Mouse (Mus musculus) midbrain, embryonic 10.5 days (tissue): ENCODE results near the gene Iqcn. TPM values are rescaled to one million over a fixed set of nuclear protein-coding genes. Genes with fewer than 3 reads are reported as not detected.

Experiments
- DNase-seq: peaks from one replicate; pipeline ENCODE4 v3.0.0-alpha.2; 2017; ENCODE audit warnings: low spot score
- H3K27ac ChIP-seq: fragments of 300-500 bp; sonication (generic); replicated peaks from 2 replicates; pipeline ENCODE4 v1.5.1; 2016; ENCODE audit warnings: mild to moderate bottlenecking
- H3K27me3 ChIP-seq: fragments of 300-500 bp; sonication (generic); 2 replicates; pipeline ENCODE4 v1.6.1; 2016; ENCODE audit warnings: low read depth, mild to moderate bottlenecking; ENCODE audit not compliant: poor library complexity, severe bottlenecking
- H3K36me3 ChIP-seq: fragments of 300-500 bp; sonication (generic); 2 replicates; pipeline ENCODE4 v1.6.1; 2016; ENCODE audit warnings: mild to moderate bottlenecking, moderate library complexity
- H3K4me1 ChIP-seq: fragments of 300-500 bp; sonication (generic); 2 replicates; pipeline ENCODE4 v1.6.1; 2016
- H3K4me3 ChIP-seq: fragments of 300-500 bp; sonication (generic); 2 replicates; pipeline ENCODE4 v1.5.1; 2016; ENCODE audit warnings: mild to moderate bottlenecking, moderate library complexity
- H3K9me3 ChIP-seq: fragments of 300-500 bp; sonication (generic); replicated peaks from 2 replicates; pipeline ENCODE4 v1.6.1; 2016; ENCODE audit warnings: mild to moderate bottlenecking
- WGBS: fragments of 180-500 bp; shearing (Covaris S2); methylation state at CpG from one replicate; pipeline ENCODE4 v1.1.7; 2016; 5-methylcytosine and 5-hydroxymethylcytosine counted together
- polyA plus RNA-seq: library from polyadenylated mRNA; unstranded; fragments of >200 nt; fragmentation: Nextera tagmentation; extraction: Ambion mirVana; gene quantifications from 2 replicates; pipeline ENCODE4 v1.2.1, GENCODE M21; 2016

Iqcn gene
- polyA plus RNA-seq, 1 experiment from 2014 or later: not detected

DNA sequence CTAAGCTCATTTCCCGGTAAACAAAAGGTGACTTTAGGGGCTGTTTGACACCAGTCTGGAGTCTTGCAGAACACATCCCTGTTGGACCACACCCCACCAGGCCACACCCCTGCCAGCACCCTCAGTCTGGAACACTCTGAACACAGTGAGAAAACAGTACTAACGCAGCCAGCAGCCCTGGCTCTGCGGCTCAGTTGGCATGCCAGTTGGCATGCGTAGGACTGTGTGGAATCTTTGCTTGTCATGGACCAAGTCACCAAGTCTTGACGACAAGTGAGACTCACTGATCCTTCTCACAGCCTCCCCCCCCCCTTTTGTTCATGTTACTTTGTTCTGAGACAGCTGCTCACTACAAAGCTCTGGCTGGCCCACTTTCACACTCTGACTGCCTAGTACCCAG is 36.2 kb upstream of the Iqcn start:
- no peak for DNase-seq
- Histone ChIP-seq H3K9me3 (peaks cover 7% of the 10 kb centered on the region; the same call in 1 of the 2 replicates), H3K27me3 (no peaks in the 10 kb centered on the region), H3K4me1 (peaks cover 11% of the 10 kb centered on the region), H3K27ac (0 out of 2 replicates have a peak overlapping the region, but pooled peaks have one; percentile 23), H3K4me3 (no peak overlapping the region), H3K36me3 (no peaks in the 10 kb centered on the region)
- WGBS: 81% methylated on average over 5 of the region's 5 CpGs

DNA sequence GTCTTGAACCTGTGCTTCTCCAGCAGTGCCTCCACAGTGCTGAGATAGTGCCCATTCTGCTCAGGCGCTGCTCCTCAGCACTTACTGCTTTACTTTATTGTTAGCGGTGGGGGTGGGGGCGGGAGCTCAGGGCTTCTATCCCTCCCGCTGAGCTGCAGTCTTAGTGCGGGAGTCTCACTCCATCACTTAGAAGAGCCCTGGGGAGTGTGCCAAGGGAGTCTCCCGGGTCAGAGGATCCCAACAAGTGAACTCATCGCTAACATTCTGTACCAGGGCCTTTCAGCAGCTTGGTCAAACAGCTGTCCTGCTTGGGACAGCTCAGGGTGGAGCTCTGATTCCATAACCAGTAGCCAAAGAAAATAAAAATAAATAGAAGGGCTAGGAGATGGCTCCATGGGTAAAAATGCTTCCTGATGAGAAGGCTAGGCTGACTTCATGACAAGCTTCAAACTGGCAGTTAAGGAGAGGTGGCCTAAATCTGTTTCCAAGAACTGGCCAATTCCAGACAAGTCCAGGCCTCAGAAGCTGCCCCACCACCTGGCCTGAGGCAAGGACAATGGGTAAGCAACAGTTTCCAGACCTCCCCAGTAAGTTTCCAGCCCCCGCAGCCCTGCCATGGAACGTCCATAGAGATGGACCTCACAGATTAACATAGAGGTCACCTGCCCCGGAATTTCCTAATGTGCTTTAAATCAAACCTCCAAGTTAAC is 31.5 kb upstream of the Iqcn start:
- peak overlapping the region; percentile 98 for H3K27ac ChIP-seq
- no peak overlapping the region; the same call in 1 of the 2 replicates for H3K4me3 ChIP-seq
- peaks cover 7% of the 10 kb centered on the region; the same call in 1 of the 2 replicates for H3K9me3 ChIP-seq
- H3K4me1 ChIP-seq: peaks cover 26% of the 10 kb centered on the region
- H3K36me3 ChIP-seq: peaks cover 9% of the 10 kb centered on the region
- DNase-seq: no peak
- 54% methylated on average over 10 of the region's 10 CpGs for WGBS
- no peaks in the 10 kb centered on the region for H3K27me3 ChIP-seq

DNA sequence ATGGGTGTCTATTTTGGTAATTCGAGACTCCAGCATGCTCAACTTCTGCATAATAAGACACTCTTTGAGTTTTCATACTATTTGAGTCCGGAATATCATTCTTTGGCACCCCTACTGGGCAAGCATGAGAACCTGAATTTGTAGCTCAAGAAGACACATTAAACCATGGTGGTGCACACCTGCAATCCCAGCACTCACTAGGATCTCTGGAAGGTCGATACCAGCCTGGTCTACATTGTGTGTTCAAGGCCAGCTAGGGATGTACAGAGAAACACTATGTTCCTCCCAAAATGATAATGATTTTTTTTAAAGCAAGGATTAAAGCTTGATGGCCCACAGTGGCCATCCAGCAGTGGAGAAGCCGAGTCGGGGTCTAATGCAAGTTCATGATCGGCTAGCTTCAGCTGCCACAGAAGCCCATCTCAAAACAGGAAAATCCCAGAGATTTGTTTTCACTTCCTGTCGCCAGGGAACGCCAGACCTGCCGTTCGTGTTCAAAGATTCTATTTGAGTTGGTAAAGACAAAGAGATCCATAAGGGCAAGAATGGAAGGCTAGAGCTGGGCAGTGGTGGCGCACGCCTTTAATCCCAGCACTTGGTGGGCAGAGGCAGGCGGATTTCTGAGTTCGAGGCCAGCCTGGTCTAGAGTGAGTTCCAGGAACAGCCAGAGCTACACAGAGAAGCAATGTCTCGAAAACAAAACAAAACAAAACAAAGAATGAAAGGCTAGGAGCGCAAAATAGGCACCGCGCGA is 30.8 kb upstream of the Iqcn start:
- H3K9me3 ChIP-seq: peaks cover 7% of the 10 kb centered on the region; the same call in 1 of the 2 replicates
- peak overlapping the region; percentile 74 for H3K4me3 ChIP-seq
- no peak for DNase-seq
- no peaks in the 10 kb centered on the region for H3K27me3 ChIP-seq
- WGBS: 41% methylated on average over 19 of the region's 19 CpGs
- peak overlapping the region; percentile 98 for H3K27ac ChIP-seq
- peaks cover 23% of the 10 kb centered on the region for H3K4me1 ChIP-seq
- peaks cover 15% of the 10 kb centered on the region for H3K36me3 ChIP-seq

DNA sequence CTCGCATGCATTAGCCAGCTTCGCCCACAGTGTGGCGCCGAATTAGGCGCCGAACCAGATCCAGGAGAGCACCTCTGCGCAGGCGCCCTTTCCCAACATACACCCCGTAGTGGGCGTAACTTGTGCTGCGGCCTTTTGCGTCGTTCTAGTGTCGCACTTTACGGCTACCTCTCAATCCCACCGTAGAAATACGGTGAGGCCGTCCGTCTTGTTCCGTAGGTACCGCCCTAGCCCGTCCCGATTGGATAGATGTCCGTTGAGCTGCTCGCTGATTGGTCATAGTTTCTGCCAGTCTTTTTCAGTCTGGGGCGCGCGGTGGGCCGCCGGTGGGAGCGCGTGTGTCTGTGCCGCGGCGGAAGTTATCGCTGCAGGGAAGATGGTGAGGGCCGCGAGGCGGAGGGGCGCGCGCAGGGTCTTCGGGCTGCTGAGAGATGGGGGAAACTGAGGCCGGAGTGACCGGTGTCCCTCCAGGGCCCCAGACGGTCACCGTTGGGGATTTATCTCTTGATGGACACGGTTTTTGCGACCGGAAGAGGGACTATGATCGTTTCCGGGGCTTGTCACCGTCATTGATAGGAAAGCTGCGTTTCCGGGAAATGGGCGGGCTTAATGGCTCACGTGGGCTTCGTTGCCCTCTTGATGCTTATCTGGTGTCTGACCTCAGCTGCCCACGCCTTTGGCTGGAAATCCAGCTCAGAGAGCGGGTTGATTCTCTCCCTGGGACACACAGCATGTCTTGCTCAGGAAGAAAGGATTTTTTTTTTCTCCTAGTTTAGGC is 30.0 kb upstream of the Iqcn start, which contains the start of gene Lsm4:
Gene Lsm4 (plus strand): TSS at position 170 of the 778 bp plus-strand sequence.
- Histone ChIP-seq H3K36me3 (peaks cover 23% of the 10 kb centered on the region), H3K27me3 (no peaks in the 10 kb centered on the region), H3K27ac (peak within 1 kb of the TSS; percentile 98), H3K4me3 (peak within 1 kb of the TSS; percentile 74), H3K9me3 (peaks cover 2% of the 10 kb centered on the region; the same call in 1 of the 2 replicates), H3K4me1 (peaks cover 23% of the 10 kb centered on the region)
- under 1% methylated on average over 60 of the region's 60 CpGs for WGBS
- DNase-seq: peak; percentile 97

DNA sequence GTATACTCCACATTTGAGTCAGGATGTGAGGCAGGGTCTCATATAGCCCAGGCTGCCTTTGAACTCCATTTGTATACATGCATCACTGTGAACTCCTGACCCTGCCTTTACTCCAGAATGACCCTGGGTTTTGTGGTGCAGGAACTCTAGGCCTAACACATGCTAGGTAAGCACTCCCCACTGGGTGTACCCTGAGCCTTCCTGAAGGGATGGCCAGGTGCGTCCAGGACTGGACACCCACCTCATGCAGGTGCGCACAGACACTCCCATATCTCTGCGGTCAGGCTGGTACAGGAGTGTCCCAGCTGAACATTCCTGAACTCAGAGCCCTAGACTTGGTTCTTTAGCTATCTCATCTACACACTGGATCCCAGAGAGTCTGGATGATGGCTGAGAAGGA is 29.1 kb upstream of the Iqcn start:
- WGBS: 88% methylated on average over 3 of the region's 3 CpGs
- Histone ChIP-seq H3K27ac (peak overlapping the region; percentile 98), H3K4me3 (peak overlapping the region; percentile 74), H3K9me3 (no peaks in the 10 kb centered on the region), H3K4me1 (peaks cover 23% of the 10 kb centered on the region), H3K36me3 (peaks cover 31% of the 10 kb centered on the region), H3K27me3 (no peaks in the 10 kb centered on the region)
- DNase-seq: no peak

DNA sequence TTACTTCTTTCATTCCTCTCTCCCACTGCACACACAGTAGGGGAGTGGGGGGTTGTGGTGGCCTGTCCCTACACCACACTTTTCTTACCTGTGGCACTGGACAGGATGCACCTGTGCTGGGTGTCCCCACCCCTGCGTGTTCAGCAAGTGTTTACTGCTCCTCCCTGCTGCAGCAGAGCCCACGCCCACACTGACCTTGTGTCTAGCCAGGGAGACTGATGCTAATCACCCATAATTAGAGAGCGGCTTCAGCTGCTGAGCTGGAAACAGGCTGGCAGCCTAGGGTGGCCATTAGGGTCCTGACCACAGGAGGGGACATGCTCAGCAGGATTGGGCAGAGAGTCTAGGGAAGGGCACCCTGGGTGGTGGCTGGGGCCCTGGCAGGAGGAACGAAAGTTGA is 28.5 kb upstream of the Iqcn start:
- peaks cover 23% of the 10 kb centered on the region for H3K4me1 ChIP-seq
- H3K9me3 ChIP-seq: no peaks in the 10 kb centered on the region
- peaks cover 37% of the 10 kb centered on the region for H3K36me3 ChIP-seq
- peak overlapping the region; percentile 98; the same call in 1 of the 2 replicates for H3K27ac ChIP-seq
- DNase-seq: no peak
- H3K4me3 ChIP-seq: peak overlapping the region; percentile 74; the same call in 1 of the 2 replicates
- WGBS: 80% methylated on average over 4 of the region's 4 CpGs
- H3K27me3 ChIP-seq: no peaks in the 10 kb centered on the region

DNA sequence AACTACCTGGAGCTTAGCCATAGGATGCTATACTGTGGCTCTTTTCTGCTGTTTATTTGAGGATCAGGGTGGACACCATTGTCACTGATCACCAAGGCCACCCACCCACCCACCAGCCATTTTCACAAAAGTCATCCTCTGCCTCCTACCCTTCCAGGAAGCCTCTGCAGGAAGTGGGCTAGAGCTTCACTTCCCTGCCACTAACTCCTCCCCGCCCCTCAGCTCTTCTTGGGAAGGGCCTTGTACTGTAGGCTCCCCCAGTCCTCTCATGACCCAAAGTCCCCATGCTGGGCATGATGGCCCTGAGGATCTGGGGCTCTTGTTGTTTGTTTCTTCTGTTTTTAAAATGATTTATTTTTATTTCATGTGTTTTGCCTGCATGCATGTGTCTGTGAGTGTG is 27.9 kb upstream of the Iqcn start:
- Histone ChIP-seq H3K27ac (no peak overlapping the region), H3K9me3 (no peaks in the 10 kb centered on the region), H3K4me3 (no peak overlapping the region), H3K36me3 (peaks cover 43% of the 10 kb centered on the region), H3K27me3 (no peaks in the 10 kb centered on the region), H3K4me1 (peaks cover 23% of the 10 kb centered on the region)
- 91% methylated on average over 1 of the region's 1 CpGs for WGBS
- no peak for DNase-seq

DNA sequence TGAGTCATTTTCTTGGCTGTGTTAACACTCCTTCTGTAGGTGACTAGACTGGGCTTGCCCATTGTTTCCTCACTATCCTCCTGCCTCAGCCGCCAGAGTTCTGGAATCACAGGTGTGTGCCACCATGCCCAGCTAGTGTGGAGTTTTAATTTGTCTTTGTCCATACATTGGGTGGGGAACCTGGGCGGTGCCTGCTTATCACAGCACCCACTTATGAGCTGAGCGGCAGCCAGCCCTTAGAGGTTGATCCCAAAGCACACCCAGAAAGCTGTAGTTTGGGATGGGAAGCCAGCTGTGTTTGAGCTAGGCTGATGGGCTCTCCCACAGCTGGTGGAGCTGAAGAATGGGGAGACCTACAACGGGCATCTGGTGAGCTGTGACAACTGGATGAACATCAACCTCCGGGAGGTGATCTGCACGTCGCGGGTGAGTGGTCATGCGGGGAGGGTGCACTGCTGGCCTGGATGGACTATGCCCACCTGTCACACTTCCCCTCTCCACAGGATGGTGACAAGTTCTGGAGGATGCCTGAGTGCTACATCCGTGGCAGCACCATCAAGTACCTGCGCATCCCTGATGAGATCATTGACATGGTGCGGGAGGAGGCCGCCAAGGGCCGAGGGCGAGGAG is 25.7 kb upstream of the Iqcn start:
- peaks cover 45% of the 10 kb centered on the region for H3K36me3 ChIP-seq
- DNase-seq: no peak
- H3K4me1 ChIP-seq: peaks cover 30% of the 10 kb centered on the region
- no peaks in the 10 kb centered on the region for H3K27me3 ChIP-seq
- WGBS: 92% methylated on average over 15 of the region's 15 CpGs
- no peak overlapping the region for H3K27ac ChIP-seq
- H3K4me3 ChIP-seq: no peak overlapping the region
- H3K9me3 ChIP-seq: no peaks in the 10 kb centered on the region

DNA sequence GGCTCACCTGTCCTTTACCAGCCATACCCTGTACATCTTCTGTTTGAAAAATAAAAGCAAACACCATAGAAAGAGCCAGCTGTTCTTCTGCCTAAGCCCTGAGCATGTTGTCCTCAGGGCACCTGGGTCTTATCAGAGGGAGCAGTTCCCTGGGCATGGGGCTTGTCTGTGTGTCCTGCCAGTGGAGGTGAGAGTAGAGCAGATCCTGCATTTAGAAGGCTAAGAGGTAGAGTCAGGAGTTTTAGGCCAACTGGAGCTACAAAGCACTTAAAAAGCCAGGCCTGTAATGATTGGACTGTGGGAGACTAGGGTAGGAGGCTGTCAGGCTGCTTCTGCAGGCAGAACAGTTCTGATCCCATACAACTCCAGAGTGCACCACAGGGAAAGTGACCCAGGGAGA is 24.6 kb upstream of the Iqcn start:
- H3K4me1 ChIP-seq: peaks cover 28% of the 10 kb centered on the region
- peaks cover 45% of the 10 kb centered on the region for H3K36me3 ChIP-seq

DNA sequence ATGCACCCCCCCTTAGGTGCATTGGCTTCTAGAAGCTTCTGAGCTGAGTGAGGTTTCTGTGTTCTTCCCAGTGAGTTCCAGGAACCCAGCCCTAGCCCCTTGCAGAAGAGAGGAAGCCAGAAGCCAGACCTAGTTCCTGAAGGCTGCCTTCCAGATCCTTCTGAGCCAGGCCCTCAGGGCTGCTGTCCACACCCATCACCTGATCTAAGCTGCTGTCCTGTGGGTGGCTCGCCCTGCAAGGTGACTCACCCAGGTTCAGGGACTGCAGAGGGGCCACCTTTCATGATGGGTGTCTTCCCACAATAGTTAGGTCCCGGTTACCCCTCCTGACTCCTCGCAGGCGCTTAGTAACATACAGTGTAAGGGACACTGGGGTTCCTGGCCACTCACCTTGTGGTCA is 23.9 kb upstream of the Iqcn start:
- Histone ChIP-seq H3K4me3 (no peak overlapping the region), H3K36me3 (peaks cover 45% of the 10 kb centered on the region), H3K9me3 (no peaks in the 10 kb centered on the region), H3K4me1 (peaks cover 24% of the 10 kb centered on the region), H3K27me3 (no peaks in the 10 kb centered on the region), H3K27ac (no peak overlapping the region)
- 90% methylated on average over 4 of the region's 4 CpGs for WGBS
- no peak for DNase-seq

More for the DNA sequence above, 24.6 kb upstream of the Iqcn start:
- DNase-seq: no peak
- H3K27ac ChIP-seq: no peak overlapping the region
- H3K9me3 ChIP-seq: no peaks in the 10 kb centered on the region
- no peak overlapping the region for H3K4me3 ChIP-seq
- no peaks in the 10 kb centered on the region for H3K27me3 ChIP-seq

DNA sequence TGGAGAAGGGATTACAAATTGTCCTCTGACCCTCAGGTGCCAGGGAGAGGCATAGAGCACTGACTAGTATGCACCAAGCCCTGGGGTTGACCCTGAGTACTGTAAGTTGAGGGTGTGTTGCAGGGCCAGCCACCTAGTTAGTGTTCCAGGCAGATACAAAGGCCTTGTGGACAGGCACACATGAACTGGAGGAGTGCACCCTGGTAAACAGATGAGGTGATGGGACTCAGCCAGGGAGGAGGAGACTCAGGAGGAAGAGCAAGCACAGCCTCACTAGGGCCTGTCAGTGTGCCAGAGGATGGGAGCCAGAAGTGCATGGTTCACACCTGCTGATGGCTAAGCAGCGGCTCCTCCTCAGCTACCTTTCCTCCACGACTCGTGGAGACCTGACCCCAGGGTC is 23.2 kb upstream of the Iqcn start:
- H3K4me1 ChIP-seq: peaks cover 19% of the 10 kb centered on the region
- no peaks in the 10 kb centered on the region for H3K9me3 ChIP-seq
- peaks cover 45% of the 10 kb centered on the region for H3K36me3 ChIP-seq
- H3K4me3 ChIP-seq: no peak overlapping the region
- 91% methylated on average over 3 of the region's 3 CpGs for WGBS
- no peak overlapping the region for H3K27ac ChIP-seq
- no peak for DNase-seq
- H3K27me3 ChIP-seq: no peaks in the 10 kb centered on the region

DNA sequence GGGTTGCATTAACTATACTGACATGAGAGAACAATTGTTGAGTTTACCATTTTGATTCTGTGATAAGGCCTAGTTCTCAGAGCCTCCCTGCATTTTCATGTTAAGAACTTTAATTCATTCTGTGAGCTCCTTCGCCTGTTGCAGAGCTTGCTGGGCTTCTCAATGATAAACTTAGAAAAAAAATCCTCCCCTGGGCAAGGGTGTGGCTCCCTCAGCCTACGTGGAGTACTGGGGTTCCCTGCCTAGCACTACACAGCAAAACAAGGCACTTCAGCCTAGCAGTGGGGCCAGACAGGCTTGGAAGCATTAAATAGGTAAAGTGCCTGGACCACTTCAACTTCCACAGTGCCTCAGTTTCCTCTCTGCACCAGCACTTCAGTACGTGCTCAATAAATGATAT is 21.8 kb upstream of the Iqcn start:
- Histone ChIP-seq H3K4me3 (no peak overlapping the region), H3K27me3 (no peaks in the 10 kb centered on the region), H3K4me1 (peaks cover 18% of the 10 kb centered on the region), H3K36me3 (peaks cover 39% of the 10 kb centered on the region), H3K9me3 (no peaks in the 10 kb centered on the region), H3K27ac (no peak overlapping the region)
- no peak for DNase-seq
- 84% methylated on average over 3 of the region's 3 CpGs for WGBS
